In genomic region chr4:44199968-44200367, GRCm38 (mm10) we compare ENCODE assay signal across 8 mouse cellular contexts. TPM values are rescaled to one million over a fixed set of nuclear protein-coding genes. Genes with fewer than 3 reads are reported as not detected.
DNase-seq lines count a peak whose midpoint lies in the region; ATAC-seq and TF ChIP-seq lines count a peak whose summit lies in the region.

No protein-coding gene starts in this region.

- TF ChIP-seq POLR2A in thymus, adult 2 months (IDR thresholded peaks at IDR 0.05; ENCODE audit: control insufficient read depth, extremely low read depth, insufficient read depth, low read length, poor library complexity), result no peak

- no peak overlapping the region for H3K4me2 ChIP-seq in heart, embryonic 12.5 days

- TF ChIP-seq CTCF in thymus, adult 2 months (IDR thresholded peaks at IDR 0.05; ENCODE audit: borderline replicate concordance, control insufficient read depth, extremely low read depth, insufficient read depth, low read length, poor library complexity), result no peak

- H3K4me1 ChIP-seq in heart, embryonic 12.5 days (replicated peaks), result peaks cover 10% of the 10 kb centered on the region
- no peaks in the 10 kb centered on the region for H3K4me1 ChIP-seq in thymus, adult 2 months (replicated peaks; ENCODE audit: control insufficient read depth, insufficient read depth, low read length)

- H3K27ac ChIP-seq in heart, embryonic 12.5 days (ENCODE audit: poor library complexity, severe bottlenecking), result no peak overlapping the region
- no peak overlapping the region for H3K27ac ChIP-seq in thymus, adult 2 months (ENCODE audit: control insufficient read depth, insufficient read depth, low read length)

- intact Hi-C loops in heart, postnatal 14 days (cut with DNase I), result loop anchor here (2.0 kb wide), 1 partner anchor 27 kb away; no protein-coding TSS in a partner anchor
- intact Hi-C loops in gastrocnemius, postnatal 14 days (cut with DNase I; ENCODE audit: low total_unique reads), result no loop called here

- H3K9ac ChIP-seq in heart, embryonic 12.5 days, result no peak overlapping the region

- no peaks in the 10 kb centered on the region for H3K27me3 ChIP-seq in heart, embryonic 12.5 days (replicated peaks)
- H3K27me3 ChIP-seq in thymus, adult 2 months (ENCODE audit: control insufficient read depth, insufficient read depth, low read length), result no peaks in the 10 kb centered on the region

- peak; percentile 11 to 49 for DNase-seq in heart, postnatal 14 days
- peak; percentile 56 for DNase-seq in thymus, adult 2 months
- DNase-seq in thymus, adult 18-20 months, result no peak
- DNase-seq in gastrocnemius, postnatal 14 days, result peak; percentile 10
- peak; percentile 6 for DNase-seq in skeletal muscle tissue, adult 2 months (ENCODE audit: low read depth, low spot score)

- no peak overlapping the region for H3K4me3 ChIP-seq in heart, embryonic 12.5 days
- H3K4me3 ChIP-seq in thymus, adult 2 months (ENCODE audit: control insufficient read depth, insufficient read depth, low read length), result no peak overlapping the region

- no peak for ATAC-seq in heart, embryonic 12.5 days (ENCODE audit: insufficient number of reproducible peaks, low FRiP score)
- ATAC-seq in megakaryocyte, adult 5-6 weeks (ENCODE audit: poor library complexity, severe bottlenecking), result no peak
- ATAC-seq in megakaryocyte-erythroid progenitor cell, adult 5-6 weeks (replicated peaks; ENCODE audit: low FRiP score, low TSS enrichment, poor library complexity, severe bottlenecking), result no peak; the same call in 1 of the 2 replicates

- no peaks in the 10 kb centered on the region for H3K36me3 ChIP-seq in heart, embryonic 12.5 days
- no peaks in the 10 kb centered on the region for H3K36me3 ChIP-seq in thymus, adult 2 months (ENCODE audit: control insufficient read depth, insufficient read depth, low read length)

- WGBS in heart, embryonic 12.5 days, result 67% methylated on average over 1 of the region's 1 CpGs
- 84% methylated on average over 1 of the region's 1 CpGs for WGBS in thymus, adult 2 months

- H3K9me3 ChIP-seq in heart, embryonic 12.5 days (replicated peaks), result no peaks in the 10 kb centered on the region

RNA-seq across cellular contexts. Expression of gene Rnf38, which starts 33.6 kb away (rescaled TPM):
- 10 to 100 TPM; 35.7 to 38.0 TPM for total RNA-seq in heart, postnatal 14 days (2021)
- polyA plus RNA-seq in heart, embryonic 12.5 days (2016; fragmentation: Nextera tagmentation; extraction: Ambion mirVana), result 27.5 and 29.3 TPM in 2 replicates
- 435 and 445 TPM in 2 replicates for polyA plus RNA-seq in thymus, adult 2 months (2012; rRNA removed)
- 10 to 100 TPM; 15.7 to 19.2 TPM for total RNA-seq in gastrocnemius, postnatal 14 days (2021)
- 166 and 192 TPM in 2 replicates for total RNA-seq in megakaryocyte, adult 5-6 weeks (2015)
- total RNA-seq in megakaryocyte, adult 5-6 weeks (2017), result 58.9 and 66.4 TPM in 2 replicates
- 71.2 and 86.3 TPM in 2 replicates for total RNA-seq in megakaryocyte-erythroid progenitor cell, adult 5-6 weeks (2014; fragmentation: Nextera tagmentation)
- 43.1 and 71.8 TPM in 2 replicates for total RNA-seq in megakaryocyte-erythroid progenitor cell, adult 5-6 weeks (2017)

Comparison
In these comparisons a context has a peak if more than half of its experiments do, and no peak if none do; other contexts are left out.
1. DNase-seq: peak in heart, postnatal 14 days (2 of 2), thymus, adult 2 months (single experiment), gastrocnemius, postnatal 14 days (single experiment) and skeletal muscle tissue, adult 2 months (single experiment); none in thymus, adult 18-20 months (0 of 2).